Mouse (Mus musculus): Measurements from ENCODE around the gene Exoc6b. TPM values are rescaled to one million over a fixed set of nuclear protein-coding genes. Genes with fewer than 3 reads are reported as not detected.

Gene Exoc6b
- polyA plus RNA-seq, 1 experiment from 2014 or later, result 66.1 TPM

DNA sequence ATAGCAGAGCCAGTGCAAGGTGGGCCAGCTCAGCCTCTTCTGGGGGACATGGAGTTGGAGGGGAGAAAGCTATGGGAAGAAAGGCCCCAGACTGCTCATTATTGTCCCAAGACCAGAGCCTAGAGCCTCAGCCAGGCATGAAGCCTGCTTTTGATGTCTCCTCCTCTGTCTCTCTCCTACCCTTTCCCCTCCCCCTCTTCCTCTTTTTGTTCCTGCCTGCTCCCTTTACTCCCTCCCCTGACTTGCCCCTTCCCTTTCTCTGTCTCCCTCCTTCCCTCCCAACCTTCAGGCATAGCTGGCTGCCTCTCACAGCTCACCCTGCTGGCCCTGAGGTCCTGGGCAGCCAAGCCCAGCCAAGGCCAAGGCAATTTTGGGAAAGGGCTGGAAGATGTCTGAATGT lies 499.7 kb downstream of the Exoc6b start:
- no peak overlapping the region for H3K9ac ChIP-seq (replicated peaks; ENCODE audit: low read depth, low read length)
- H3K36me3 ChIP-seq (ENCODE audit: control insufficient read depth, insufficient read depth), result no peaks in the 10 kb centered on the region
- H3K27ac ChIP-seq (ENCODE audit: low read length), result no peak overlapping the region
- no peak overlapping the region for H3K4me2 ChIP-seq (ENCODE audit: low read length)
- no peaks in the 10 kb centered on the region for H3K9me3 ChIP-seq (ENCODE audit: control insufficient read depth, low read length)
- peaks cover 6% of the 10 kb centered on the region; the same call in 1 of the 2 replicates for H3K4me1 ChIP-seq (replicated peaks; ENCODE audit: control insufficient read depth, insufficient read depth, low read length)
- ATAC-seq, result no peak
- no peak overlapping the region for H3K4me3 ChIP-seq (replicated peaks; ENCODE audit: low read length)
- 0 out of 2 replicates have a peak, but pooled peaks cover 2% of the 10 kb centered on the region for H3K27me3 ChIP-seq (replicated peaks; ENCODE audit: control insufficient read depth, insufficient read depth, low read length)

DNA sequence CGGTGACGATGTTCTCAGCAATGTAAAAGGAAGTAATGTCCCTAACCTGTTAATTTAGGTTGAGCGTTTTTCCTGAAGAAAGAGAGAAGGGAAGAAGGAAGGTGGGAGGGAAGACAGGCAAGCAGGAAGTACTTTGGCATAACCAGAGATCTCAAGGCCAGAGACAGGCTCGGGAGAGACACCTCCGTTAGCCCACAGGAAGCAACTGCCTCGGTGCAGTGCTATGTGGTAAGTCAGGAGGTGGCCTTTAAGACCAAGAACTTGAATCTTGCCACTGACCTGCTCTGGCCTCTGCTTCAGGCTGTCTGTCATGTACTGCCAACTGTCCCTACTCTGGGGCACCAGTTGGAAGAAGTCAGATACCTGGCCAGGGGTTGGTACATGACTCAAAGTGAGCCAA lies 500.4 kb downstream of the Exoc6b start:
- Histone ChIP-seq H3K4me3 (replicated peaks; ENCODE audit: low read length) (no peak overlapping the region), H3K27me3 (replicated peaks; ENCODE audit: control insufficient read depth, insufficient read depth, low read length) (0 out of 2 replicates have a peak, but pooled peaks cover 2% of the 10 kb centered on the region), H3K9ac (replicated peaks; ENCODE audit: low read depth, low read length) (no peak overlapping the region), H3K4me2 (ENCODE audit: low read length) (no peak overlapping the region), H3K36me3 (ENCODE audit: control insufficient read depth, insufficient read depth) (no peaks in the 10 kb centered on the region), H3K27ac (ENCODE audit: low read length) (no peak overlapping the region), H3K9me3 (ENCODE audit: control insufficient read depth, low read length) (no peaks in the 10 kb centered on the region), H3K4me1 (replicated peaks; ENCODE audit: control insufficient read depth, insufficient read depth, low read length) (peaks cover 3% of the 10 kb centered on the region; the same call in 1 of the 2 replicates)
- 87% methylated on average over 6 of the region's 6 CpGs for WGBS
- ATAC-seq, result no peak

Other genes with a start within 250 kb of the Exoc6b start
- gene Spr, start 68.3 kb upstream of the Exoc6b start, polyA plus RNA-seq (2015; fragmentation: Nextera tagmentation; extraction: Ambion mirVana), result 31.9 and 32.6 TPM in 2 replicates
- gene Emx1, start 117.9 kb upstream of the Exoc6b start, polyA plus RNA-seq (2015; fragmentation: Nextera tagmentation; extraction: Ambion mirVana), result 57.5 and 59.7 TPM in 2 replicates

Measured in forebrain, embryonic 16.5 days (tissue).